Mouse (Mus musculus): Measurements from ENCODE around the gene B3gnt7.

GRCm38 (mm10) chr1:86320822-86321413 is 18.3 kb downstream of the B3gnt7 start:
- TF ChIP-seq CTCF (IDR thresholded peaks at IDR 0.05; ENCODE audit: insufficient read depth, low read length) (no peak), POLR2A (IDR thresholded peaks at IDR 0.05; ENCODE audit: borderline replicate concordance, extremely low read depth, low read depth, low read length) (no peak)
